Mouse (Mus musculus) bone marrow macrophage, adult 2 months (primary cell): ENCODE data around the gene Rad51b. TPM values are rescaled to one million over a fixed set of nuclear protein-coding genes. Genes with fewer than 3 reads are reported as not detected.

ENCODE experiments used
- H3K27ac ChIP-seq: 2 replicates; pipeline ENCODE4 v1.5.1; 2012; ENCODE audit warnings: low read depth, low read length; ENCODE audit not compliant: insufficient read depth
- H3K4me1 ChIP-seq: 2 replicates; pipeline ENCODE4 v1.6.1; 2012; ENCODE audit warnings: low read length; ENCODE audit not compliant: control insufficient read depth, insufficient read depth
- H3K4me3 ChIP-seq: 2 replicates; pipeline ENCODE4 v1.5.1; 2012; ENCODE audit warnings: mild to moderate bottlenecking, low read length, moderate library complexity; ENCODE audit not compliant: insufficient read depth
- CTCF ChIP-seq: IDR thresholded peaks from 2 replicates; pipeline ENCODE4 v1.5.1; 2012; ENCODE audit warnings: low read depth, mild to moderate bottlenecking, low read length, moderate library complexity
- POLR2A ChIP-seq: IDR thresholded peaks from 2 replicates; pipeline ENCODE4 v1.6.1; 2012; ENCODE audit warnings: mild to moderate bottlenecking, low read depth, low read length, borderline replicate concordance
- polyA plus RNA-seq: library from polyadenylated mRNA; stranded (reverse); fragments of >200 nt; gene quantifications from 2 replicates; pipeline ENCODE4 v1.2.4, GENCODE M21; 2012; ENCODE audit not compliant: missing spikeins, insufficient read depth, insufficient read length

Gene Rad51b
- polyA plus RNA-seq, 1 experiment: 2.8 TPM

- Histone ChIP-seq H3K4me1 (no peaks in the 10 kb centered on the region), H3K4me3 (no peak overlapping the region), H3K27ac (no peak overlapping the region)
- no peak for TF ChIP-seq CTCF
- TF ChIP-seq POLR2A: no peak
Observed at GRCm38 (mm10) chr12:79455848-79456164, 158.7 kb downstream of the Rad51b start.

DNA sequence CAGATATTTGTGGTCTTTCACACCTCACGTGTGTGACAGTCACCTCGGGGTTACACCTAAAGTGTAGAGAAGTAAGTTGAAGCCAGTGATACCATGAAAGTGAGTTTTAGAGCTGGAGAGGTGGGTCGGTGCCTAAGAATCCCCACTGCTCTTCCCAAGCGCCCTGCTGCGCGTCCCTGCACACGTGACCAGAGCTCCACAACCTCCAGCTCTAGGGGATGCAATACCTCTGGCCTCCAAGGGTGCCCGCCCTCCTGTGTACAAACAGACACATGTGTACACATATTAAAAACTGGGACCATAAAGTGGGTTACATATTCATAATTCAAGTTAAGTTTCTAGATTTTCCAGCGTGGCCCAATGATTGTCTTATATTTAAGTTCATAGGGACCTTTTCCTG, 159.2 kb downstream of the Rad51b start:
- TF ChIP-seq POLR2A (no peak), CTCF (no peak)
- Histone ChIP-seq H3K27ac (no peak overlapping the region), H3K4me1 (no peaks in the 10 kb centered on the region), H3K4me3 (no peak overlapping the region)

DNA sequence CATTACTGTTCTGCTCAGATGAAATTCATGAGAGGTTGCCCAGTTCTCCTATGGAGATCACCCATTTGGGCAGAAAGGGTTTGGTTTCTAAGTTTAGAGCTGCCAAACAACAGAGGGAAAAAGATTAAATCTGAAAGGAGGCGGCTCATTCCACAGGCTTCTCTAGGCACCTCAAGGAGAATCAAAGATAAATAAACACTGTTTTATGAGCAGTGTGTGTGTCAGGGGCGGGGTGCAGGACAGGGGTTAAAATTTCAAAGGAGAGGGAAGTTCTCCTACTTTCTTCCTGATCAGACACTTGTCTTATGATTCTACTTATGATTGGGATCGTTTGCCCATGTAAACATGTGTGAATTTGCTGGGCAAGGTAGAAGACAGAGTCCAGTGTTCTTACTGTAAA, 166.3 kb downstream of the Rad51b start:
- no peaks in the 10 kb centered on the region for H3K4me1 ChIP-seq
- H3K27ac ChIP-seq: no peak overlapping the region
- H3K4me3 ChIP-seq: no peak overlapping the region
- TF ChIP-seq CTCF (no peak), POLR2A (no peak)

- no peak overlapping the region for H3K4me3 ChIP-seq
- no peaks in the 10 kb centered on the region for H3K4me1 ChIP-seq
- no peak overlapping the region for H3K27ac ChIP-seq
- TF ChIP-seq CTCF (no peak), POLR2A (no peak)
Observed at GRCm38 (mm10) chr12:79470113-79470512, 173.0 kb downstream of the Rad51b start.

DNA sequence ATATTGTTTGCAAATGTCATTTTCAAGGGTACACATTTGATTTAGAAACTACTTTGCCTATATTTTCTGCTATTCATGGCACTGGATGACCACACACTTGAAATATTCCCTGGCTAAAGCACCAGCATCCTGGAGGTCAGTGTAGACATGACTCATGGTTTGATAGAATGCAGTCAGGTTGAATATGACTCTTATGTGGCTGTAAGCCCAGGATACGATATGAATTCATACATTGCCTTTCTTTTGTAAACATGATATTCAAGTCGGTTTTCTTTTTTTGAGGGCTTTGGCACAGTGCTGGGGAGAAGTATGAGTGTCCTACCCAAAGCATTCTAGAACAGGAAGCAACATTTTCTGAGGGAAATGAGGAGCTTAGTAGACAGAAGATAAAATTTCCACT, 174.8 kb downstream of the Rad51b start:
- H3K27ac ChIP-seq: no peak overlapping the region
- TF ChIP-seq POLR2A (no peak), CTCF (no peak)
- no peak overlapping the region for H3K4me3 ChIP-seq
- H3K4me1 ChIP-seq: no peaks in the 10 kb centered on the region

DNA sequence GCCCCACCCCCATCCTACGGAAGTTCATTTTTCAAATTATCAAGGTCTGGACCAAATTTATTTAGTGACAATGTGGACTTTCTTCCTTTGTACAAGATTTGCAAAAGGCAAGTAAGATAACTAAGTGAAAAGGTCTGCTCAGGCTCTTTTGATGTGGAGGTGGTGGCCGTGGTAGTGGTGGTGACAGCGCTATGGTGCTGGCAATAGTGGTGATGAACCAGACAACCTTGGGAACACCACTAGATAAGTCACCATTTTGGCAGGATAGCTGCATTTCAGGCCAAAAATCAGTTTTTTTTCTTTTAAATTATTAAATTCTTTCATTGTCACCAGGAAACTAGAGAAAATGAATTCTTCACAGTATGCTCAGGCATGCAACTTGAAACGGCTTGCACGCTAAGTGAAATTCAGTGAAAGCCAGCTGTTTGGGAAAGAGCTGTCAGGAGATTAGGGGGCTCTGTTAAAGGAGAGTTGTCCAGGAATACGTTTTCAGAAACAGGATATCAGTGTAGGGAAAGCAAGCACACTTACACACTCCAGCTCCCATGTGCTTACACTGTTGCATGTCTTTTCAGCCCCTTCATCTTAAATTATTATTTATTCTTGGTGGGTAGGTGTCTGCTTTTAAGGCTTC, 179.4 kb downstream of the Rad51b start:
- Histone ChIP-seq H3K4me3 (no peak overlapping the region), H3K4me1 (no peaks in the 10 kb centered on the region), H3K27ac (no peak overlapping the region)
- TF ChIP-seq CTCF (no peak), POLR2A (no peak)

- no peak for TF ChIP-seq POLR2A
- TF ChIP-seq CTCF: no peak
- H3K27ac ChIP-seq: no peak overlapping the region
- H3K4me1 ChIP-seq: no peaks in the 10 kb centered on the region
- H3K4me3 ChIP-seq: no peak overlapping the region
Observed at GRCm38 (mm10) chr12:79478816-79479215, 181.7 kb downstream of the Rad51b start.

DNA sequence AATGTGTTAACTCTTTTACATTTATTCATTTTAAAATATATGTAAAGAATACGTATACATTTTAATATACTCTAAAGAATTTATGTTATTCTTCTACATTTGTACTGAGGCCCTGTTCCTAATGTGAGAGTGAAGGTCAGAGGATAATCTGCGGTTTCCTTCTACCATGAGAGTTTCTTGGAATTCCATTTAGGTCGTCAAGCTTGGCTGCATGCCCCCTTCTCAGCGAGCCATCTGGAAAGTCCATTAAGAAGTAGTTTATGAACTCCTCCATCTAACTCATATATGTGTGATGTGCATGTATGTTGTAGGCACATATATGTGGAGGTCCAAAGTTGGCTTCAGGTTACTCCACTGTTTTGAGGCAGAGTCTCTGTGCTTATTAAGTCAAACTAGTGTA, 188.4 kb downstream of the Rad51b start:
- H3K4me1 ChIP-seq: peaks cover 3% of the 10 kb centered on the region; the same call in 1 of the 2 replicates
- H3K27ac ChIP-seq: no peak overlapping the region
- TF ChIP-seq POLR2A (no peak), CTCF (no peak)

DNA sequence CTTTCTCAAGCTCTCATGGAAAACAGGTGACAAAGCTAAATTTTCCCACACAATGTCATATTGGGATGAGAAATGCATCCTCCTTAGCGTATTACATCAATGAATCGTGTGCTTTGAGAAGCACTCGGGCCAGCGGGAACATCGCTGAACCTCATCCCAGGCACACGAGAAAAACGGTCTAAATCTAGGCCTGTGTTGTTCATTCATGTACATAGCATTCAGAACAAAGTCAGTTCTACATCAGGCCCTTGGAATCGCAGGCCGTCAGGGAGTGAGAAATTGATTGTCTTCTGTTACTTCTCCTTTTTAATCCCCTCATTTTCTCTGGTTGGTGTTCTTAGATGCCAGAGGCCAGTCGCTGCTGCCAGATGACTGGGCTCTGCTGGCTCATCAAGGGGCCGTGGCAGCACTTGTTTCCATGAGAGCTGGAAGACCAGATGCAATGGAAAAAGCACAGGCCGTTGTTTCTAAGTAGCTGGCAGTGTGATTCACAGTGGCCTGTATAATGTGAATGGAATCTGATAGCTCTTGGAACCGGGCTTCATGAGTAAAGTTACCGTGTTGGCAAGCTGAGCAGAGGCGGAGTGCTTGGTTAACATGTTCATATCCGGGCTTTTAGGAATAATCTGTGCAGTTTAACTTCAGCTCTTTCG, 191.6 kb downstream of the Rad51b start:
- no peak for TF ChIP-seq POLR2A
- no peak overlapping the region for H3K4me3 ChIP-seq
- H3K4me1 ChIP-seq: peaks cover 3% of the 10 kb centered on the region; the same call in 1 of the 2 replicates
- H3K27ac ChIP-seq: no peak overlapping the region

More for the DNA sequence above, 188.4 kb downstream of the Rad51b start:
- H3K4me3 ChIP-seq: no peak overlapping the region

DNA sequence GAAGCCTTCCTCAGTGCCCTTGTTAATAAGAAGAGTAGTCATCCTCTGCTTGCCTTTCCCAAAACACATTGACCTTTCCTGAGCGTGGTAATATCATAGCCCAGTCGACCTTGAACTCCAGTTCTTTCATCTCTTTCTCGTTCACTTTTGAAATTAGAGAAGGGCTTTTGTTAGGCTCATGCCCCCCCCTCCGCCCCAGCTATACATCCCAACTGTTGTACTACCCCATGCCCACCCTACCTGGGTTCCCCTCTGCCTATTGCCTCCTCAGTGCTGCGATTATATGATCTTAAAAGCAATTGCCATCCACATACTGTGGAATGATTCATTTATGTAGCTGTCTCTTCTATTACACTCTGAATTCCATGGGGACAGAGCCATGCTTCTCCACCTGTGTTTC, 193.5 kb downstream of the Rad51b start:
- TF ChIP-seq CTCF (no peak), POLR2A (no peak)
- Histone ChIP-seq H3K4me3 (no peak overlapping the region), H3K4me1 (peaks cover 3% of the 10 kb centered on the region; the same call in 1 of the 2 replicates), H3K27ac (no peak overlapping the region)

GRCm38 (mm10) chr12:79492175-79492574, 195.1 kb downstream of the Rad51b start:
- Histone ChIP-seq H3K4me1 (peaks cover 3% of the 10 kb centered on the region; the same call in 1 of the 2 replicates), H3K27ac (no peak overlapping the region), H3K4me3 (no peak overlapping the region)
- no peak for TF ChIP-seq CTCF
- TF ChIP-seq POLR2A: no peak
